Mouse (Mus musculus) stomach, postnatal 0 days (tissue): ENCODE measurements around the gene Ckb. TPM values are rescaled to one million over a fixed set of nuclear protein-coding genes. Genes with fewer than 3 reads are reported as not detected.

Experiments used
- ATAC-seq: fragments of 200-750 bp; cut with Nextera tagmentation; 2 replicates; pipeline ENCODE4 v1.8.0; 2017; ENCODE audit not compliant: low FRiP score, low TSS enrichment
- DNase-seq: peaks from one replicate; pipeline ENCODE4 v3.0.0-alpha.2; 2016; ENCODE audit warnings: low spot score
- H3K27ac ChIP-seq: fragments of 300-500 bp; sonication (generic); replicated peaks from 2 replicates; pipeline ENCODE4 v1.5.1; 2014; ENCODE audit warnings: mild to moderate bottlenecking, control low read depth
- H3K27me3 ChIP-seq: fragments of 300-500 bp; sonication (generic); 2 replicates; pipeline ENCODE4 v1.6.1; 2014; ENCODE audit warnings: low read length; ENCODE audit not compliant: control insufficient read depth, insufficient read depth
- H3K36me3 ChIP-seq: fragments of 300-500 bp; sonication (generic); 2 replicates; pipeline ENCODE4 v1.6.1; 2014; ENCODE audit warnings: low read length, mixed read lengths; ENCODE audit not compliant: control insufficient read depth, insufficient read depth
- H3K4me1 ChIP-seq: fragments of 300-500 bp; sonication (generic); replicated peaks from 2 replicates; pipeline ENCODE4 v1.6.1; 2014; ENCODE audit warnings: antibody characterized with exemption; ENCODE audit not compliant: control insufficient read depth, insufficient read depth
- H3K4me2 ChIP-seq: fragments of 300-500 bp; sonication (generic); replicated peaks from 2 replicates; pipeline ENCODE4 v1.6.1; 2014; ENCODE audit warnings: low read depth, mild to moderate bottlenecking, control low read depth, moderate library complexity
- H3K4me3 ChIP-seq: fragments of 300-500 bp; sonication (generic); 2 replicates; pipeline ENCODE4 v1.5.1; 2014; ENCODE audit warnings: low read depth, low read length, control low read depth
- H3K9ac ChIP-seq: fragments of 300-500 bp; sonication (generic); 2 replicates; pipeline ENCODE4 v1.6.1; 2014; ENCODE audit warnings: mild to moderate bottlenecking, low read length, control low read depth, mixed read lengths
- H3K9me3 ChIP-seq: fragments of 300-500 bp; sonication (generic); 2 replicates; pipeline ENCODE4 v1.6.1; 2016; ENCODE audit warnings: low read length; ENCODE audit not compliant: control insufficient read depth
- CTCF ChIP-seq: IDR thresholded peaks from 2 replicates; pipeline ENCODE4 v1.5.1; 2016; ENCODE audit warnings: antibody characterized with exemption, low read depth, mild to moderate bottlenecking, moderate library complexity
- EP300 ChIP-seq: optimal IDR thresholded peaks from 2 replicates; pipeline ENCODE3; 2016; ENCODE audit warnings: antibody characterized with exemption
- WGBS: fragments of 180-500 bp; shearing (Covaris S2); extraction: QIAGEN DNeasy Blood & Tissue Kit; methylation state at CpG from one replicate; pipeline ENCODE4 v1.1.7; 2014; 5-methylcytosine and 5-hydroxymethylcytosine counted together
- polyA plus RNA-seq: library from polyadenylated mRNA; unstranded; fragments of >200 nt; fragmentation: Nextera tagmentation; extraction: Ambion mirVana; gene quantifications from 2 replicates; pipeline ENCODE4 v1.2.1, GENCODE M21; 2015

The Ckb gene
- polyA plus RNA-seq, 1 experiment from 2014 or later: 532 TPM

DNA sequence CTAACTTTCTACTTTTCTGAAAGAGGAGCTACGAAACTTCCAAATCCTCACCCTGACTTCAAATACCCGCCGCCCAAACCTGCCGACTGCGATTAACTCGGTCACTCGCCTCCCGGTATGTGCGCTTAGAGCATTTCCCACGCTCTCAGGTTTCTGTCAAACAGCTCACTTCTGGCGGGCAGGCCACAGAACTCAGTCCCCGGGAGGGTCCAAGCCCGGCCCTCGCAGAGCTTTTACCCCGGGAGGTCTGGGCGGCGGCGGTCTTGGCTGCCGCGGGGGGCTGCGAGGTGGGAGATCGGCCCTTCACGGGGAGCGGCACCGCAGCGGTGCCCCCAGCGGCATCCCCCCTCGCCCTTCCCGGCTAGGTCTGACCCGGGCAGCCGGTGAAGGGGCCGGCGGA lies 40.3 kb upstream of the Ckb start:
- ATAC-seq (peak; percentile 6; the same call in 1 of the 2 replicates), DNase-seq (no peak)
- Histone ChIP-seq H3K4me2 (peak overlapping the region; percentile 83), H3K36me3 (peaks cover 16% of the 10 kb centered on the region; the same call in 1 of the 2 replicates), H3K27ac (peak overlapping the region; percentile 88), H3K4me3 (peak overlapping the region; percentile 94), H3K9me3 (no peaks in the 10 kb centered on the region), H3K27me3 (no peaks in the 10 kb centered on the region), H3K9ac (peak overlapping the region; percentile 97), H3K4me1 (peaks cover 3% of the 10 kb centered on the region; the same call in 1 of the 2 replicates)
- WGBS: under 1% methylated on average over 29 of the region's 33 CpGs
- TF ChIP-seq EP300 (no peak), CTCF (no peak)

DNA sequence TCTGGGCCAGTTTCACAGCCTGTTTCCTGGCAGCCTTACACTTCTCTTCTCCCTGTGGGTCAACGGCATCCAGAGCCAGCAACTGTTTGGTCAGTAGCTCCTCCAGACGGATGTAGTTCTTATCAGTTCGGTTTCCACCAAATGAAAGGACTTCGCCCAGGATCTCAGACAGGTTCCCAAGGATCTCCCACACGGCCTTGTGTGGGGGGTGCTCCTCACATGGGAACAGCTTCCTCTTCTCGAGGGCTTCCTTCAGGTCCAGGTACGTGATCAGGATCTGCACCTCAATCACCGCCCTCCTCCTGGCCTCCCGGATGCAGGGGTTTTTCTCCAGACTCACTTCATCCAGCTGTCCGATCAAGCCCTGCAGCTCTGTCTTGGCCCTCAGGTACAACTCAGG lies 38.0 kb upstream of the Ckb start:
- Histone ChIP-seq H3K4me3 (no peak overlapping the region), H3K9me3 (no peaks in the 10 kb centered on the region), H3K4me1 (peaks cover 11% of the 10 kb centered on the region), H3K27ac (no peak overlapping the region), H3K27me3 (no peaks in the 10 kb centered on the region), H3K9ac (no peak overlapping the region), H3K36me3 (peaks cover 16% of the 10 kb centered on the region; the same call in 1 of the 2 replicates), H3K4me2 (no peak overlapping the region)
- TF ChIP-seq EP300 (no peak), CTCF (no peak)
- DNase-seq (no peak), ATAC-seq (no peak)
- 82% methylated on average over 10 of the region's 10 CpGs for WGBS

DNA sequence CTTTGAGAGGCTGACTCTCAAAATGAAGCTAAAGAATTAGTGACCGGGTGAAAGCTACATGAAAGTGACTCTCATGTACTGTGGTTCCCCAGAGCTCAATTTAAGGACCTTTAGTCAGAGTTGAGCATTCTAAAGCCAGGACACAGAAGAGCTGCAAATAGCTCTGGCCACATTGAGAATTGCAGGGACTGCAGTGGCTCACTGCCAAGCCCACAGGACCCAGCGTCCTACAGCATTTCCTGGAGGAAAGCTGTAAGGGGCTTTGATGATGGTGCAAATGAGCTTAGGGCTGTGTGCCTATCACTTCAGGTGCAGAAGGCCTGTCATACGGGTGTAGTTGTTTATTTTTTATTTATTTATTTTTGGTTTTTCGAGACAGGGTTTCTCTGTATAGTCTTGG lies 36.0 kb upstream of the Ckb start:
- H3K4me3 ChIP-seq: no peak overlapping the region
- WGBS: 64% methylated on average over 4 of the region's 4 CpGs
- DNase-seq (no peak), ATAC-seq (no peak)
- H3K4me1 ChIP-seq: peaks cover 16% of the 10 kb centered on the region
- no peaks in the 10 kb centered on the region for H3K9me3 ChIP-seq
- H3K36me3 ChIP-seq: peaks cover 16% of the 10 kb centered on the region; the same call in 1 of the 2 replicates
- no peak overlapping the region for H3K9ac ChIP-seq
- H3K27me3 ChIP-seq: no peaks in the 10 kb centered on the region
- no peak overlapping the region for H3K4me2 ChIP-seq
- H3K27ac ChIP-seq: peak overlapping the region; percentile 4; the same call in 1 of the 2 replicates
- no peak for TF ChIP-seq CTCF
- TF ChIP-seq EP300: no peak

DNA sequence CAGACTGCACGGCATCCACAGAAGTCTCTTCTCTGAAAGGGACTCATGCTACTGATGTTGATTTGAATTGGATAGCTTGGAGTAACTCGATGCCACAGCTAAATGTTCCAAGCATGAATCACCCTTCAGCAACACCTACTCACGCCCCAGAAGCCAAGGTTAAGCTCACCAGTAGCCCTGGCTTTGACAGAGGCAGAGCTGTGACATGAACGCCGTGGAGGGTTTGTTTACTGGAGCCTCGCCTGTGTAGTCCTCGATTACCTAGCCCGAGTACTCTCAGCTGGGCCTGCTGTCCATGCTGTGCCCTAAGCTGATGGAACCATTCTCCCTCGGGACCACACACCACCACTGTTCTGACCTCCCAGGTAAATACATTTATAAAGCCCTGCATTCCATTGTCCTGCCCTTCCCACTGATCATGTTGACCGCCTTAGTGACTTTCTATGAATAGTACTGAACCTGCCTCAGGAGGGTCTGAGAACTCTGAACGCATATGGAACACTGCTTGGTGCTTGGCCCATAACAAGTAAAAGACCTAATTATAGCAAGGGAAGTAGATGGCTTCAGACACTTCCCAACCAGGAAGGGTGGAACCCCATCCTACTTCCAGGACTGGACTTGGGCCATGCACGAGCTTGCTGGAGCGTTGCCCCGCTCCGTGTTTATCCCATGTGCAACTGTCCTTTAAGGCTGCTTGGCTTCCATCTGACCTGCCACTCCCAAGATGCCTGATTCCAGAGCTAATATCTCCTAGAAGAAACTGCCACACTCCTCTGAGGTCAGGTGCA lies 33.2 kb upstream of the Ckb start:
- TF ChIP-seq EP300 (no peak), CTCF (no peak)
- Histone ChIP-seq H3K36me3 (peaks cover 10% of the 10 kb centered on the region; the same call in 1 of the 2 replicates), H3K9me3 (no peaks in the 10 kb centered on the region), H3K4me1 (peaks cover 13% of the 10 kb centered on the region), H3K27me3 (no peaks in the 10 kb centered on the region), H3K4me3 (no peak overlapping the region), H3K9ac (no peak overlapping the region), H3K27ac (peak overlapping the region; percentile 85), H3K4me2 (no peak overlapping the region)
- 20% methylated on average over 15 of the region's 15 CpGs for WGBS
- ATAC-seq (peak; percentile 70), DNase-seq (no peak)

DNA sequence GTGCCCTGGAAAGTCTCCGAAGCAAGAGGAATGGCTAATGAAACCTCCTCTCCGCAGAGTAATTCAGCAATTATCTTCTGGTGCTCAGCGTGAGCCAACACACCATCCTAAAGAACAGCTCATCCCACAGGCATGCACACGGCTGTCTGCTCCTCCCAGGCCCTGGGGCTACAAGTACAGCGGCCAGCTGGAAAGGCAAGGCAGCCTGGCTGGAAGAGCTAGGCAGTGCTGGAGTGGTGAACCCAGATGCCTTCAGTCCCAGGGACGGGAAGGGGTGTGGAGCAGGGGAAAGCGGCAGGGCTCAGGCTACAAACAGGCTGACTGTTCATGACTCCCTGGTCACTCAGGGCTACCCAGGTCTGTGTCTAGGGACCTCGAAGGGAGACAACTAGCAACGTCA lies 32.5 kb upstream of the Ckb start:
- no peak overlapping the region for H3K9ac ChIP-seq
- H3K27me3 ChIP-seq: no peaks in the 10 kb centered on the region
- peak overlapping the region; percentile 31 for H3K4me2 ChIP-seq
- peaks cover 4% of the 10 kb centered on the region; the same call in 1 of the 2 replicates for H3K36me3 ChIP-seq
- no peak for TF ChIP-seq CTCF
- no peak for TF ChIP-seq EP300
- no peak overlapping the region for H3K4me3 ChIP-seq
- H3K9me3 ChIP-seq: no peaks in the 10 kb centered on the region
- peak; percentile 48 for DNase-seq
- H3K27ac ChIP-seq: peak overlapping the region; percentile 85
- 25% methylated on average over 9 of the region's 9 CpGs for WGBS
- peaks cover 13% of the 10 kb centered on the region for H3K4me1 ChIP-seq
- peak; percentile 79 for ATAC-seq

DNA sequence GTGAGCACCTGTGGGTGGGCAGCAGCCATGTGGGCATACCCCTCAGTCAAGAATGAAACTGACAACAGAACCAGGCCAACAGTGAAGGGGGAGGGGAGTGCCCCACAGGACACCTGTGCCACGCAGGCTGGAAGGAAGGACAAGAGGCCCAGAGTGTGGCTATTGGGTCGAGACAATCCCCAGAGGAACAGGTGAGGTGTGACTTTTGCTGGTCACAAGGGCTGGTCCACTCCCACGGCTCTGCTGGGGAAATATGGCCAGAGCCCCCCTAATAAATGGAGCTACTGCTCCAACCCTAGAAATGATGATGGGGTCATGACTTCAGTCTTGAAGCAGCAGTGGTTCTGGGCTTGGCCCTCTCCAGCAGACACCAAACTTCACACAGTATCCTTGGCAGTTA lies 31.2 kb upstream of the Ckb start:
- H3K9me3 ChIP-seq: no peaks in the 10 kb centered on the region
- no peaks in the 10 kb centered on the region for H3K27me3 ChIP-seq
- H3K27ac ChIP-seq: no peak overlapping the region
- no peak for ATAC-seq
- H3K4me3 ChIP-seq: no peak overlapping the region
- no peaks in the 10 kb centered on the region for H3K36me3 ChIP-seq
- H3K9ac ChIP-seq: no peak overlapping the region
- DNase-seq: no peak
- H3K4me1 ChIP-seq: peaks cover 13% of the 10 kb centered on the region
- TF ChIP-seq CTCF: no peak
- no peak for TF ChIP-seq EP300
- whole genome bisulfite sequencing: 76% methylated on average over 3 of the region's 3 CpGs
- H3K4me2 ChIP-seq: no peak overlapping the region
